Comparison of ENCODE assay signal across 8 mouse cellular contexts in the genomic region with DNA sequence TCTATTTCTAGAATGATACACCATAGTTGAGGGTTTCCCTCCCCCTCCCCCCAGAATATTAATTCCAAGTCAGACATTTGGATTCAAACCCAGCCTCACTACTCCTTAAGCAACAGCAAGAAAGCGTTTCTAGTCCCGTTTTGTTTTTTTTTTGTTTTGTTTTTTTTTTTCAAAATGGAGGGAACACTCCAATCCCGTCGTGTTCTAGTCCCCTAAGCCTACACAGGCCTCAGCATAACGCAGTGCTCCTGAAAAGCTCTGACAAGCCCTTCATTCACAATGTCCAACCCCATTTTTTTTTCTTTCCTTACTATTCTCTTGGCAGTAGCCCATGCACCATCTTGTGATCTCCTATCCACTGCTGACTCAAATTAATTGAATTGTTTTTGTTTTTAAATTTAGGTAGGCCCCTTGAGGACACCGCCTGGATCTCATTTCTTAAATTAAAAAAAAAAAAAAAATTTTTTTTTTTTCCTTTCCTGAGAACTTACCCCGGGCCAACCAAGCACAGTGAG. TPM values are rescaled to one million over a fixed set of nuclear protein-coding genes. Genes with fewer than 3 reads are reported as not detected.
DNase-seq lines count a peak whose midpoint lies in the region; ATAC-seq and TF ChIP-seq lines count a peak whose summit lies in the region.
"Had no signal": no experiment of that assay in that cellular context is flagged by ENCODE, and none has a peak within 500 bp of the region (broad histone marks: within the 10 kb centered on the region; RNA-seq: fewer than 3 reads in every experiment).

No protein-coding gene starts in this region.

- TF ChIP-seq CTCF in lung, embryonic 14.5 days (IDR thresholded peaks at IDR 0.05; ENCODE audit: low read depth): no peak

- no peaks in the 10 kb centered on the region for H3K27me3 ChIP-seq in lung, embryonic 14.5 days (ENCODE audit: insufficient read depth, low read length)
- H3K27me3 ChIP-seq in embryonic facial prominence, embryonic 13.5 days: no peaks in the 10 kb centered on the region
- H3K27me3 ChIP-seq in limb, embryonic 12.5 days: no peaks in the 10 kb centered on the region
- H3K27me3 ChIP-seq in stomach, embryonic 15.5 days (replicated peaks): no peaks in the 10 kb centered on the region

- ATAC-seq in lung, embryonic 14.5 days (ENCODE audit: insufficient read depth): no peak
- ATAC-seq in embryonic facial prominence, embryonic 13.5 days (ENCODE audit: insufficient number of reproducible peaks, insufficient read depth, low FRiP score, low TSS enrichment, low read depth): no peak
- ATAC-seq in limb, embryonic 12.5 days (ENCODE audit: insufficient number of reproducible peaks, insufficient read depth, low FRiP score, low TSS enrichment, low read depth): no peak
- ATAC-seq in stomach, embryonic 15.5 days (ENCODE audit: insufficient read depth, low FRiP score, low read depth): no peak

- peak overlapping the region; percentile 87 for H3K4me2 ChIP-seq in lung, embryonic 14.5 days
- peak overlapping the region; percentile 85 for H3K4me2 ChIP-seq in embryonic facial prominence, embryonic 13.5 days
- H3K4me2 ChIP-seq in limb, embryonic 12.5 days: peak overlapping the region; percentile 80
- peak overlapping the region; percentile 84 for H3K4me2 ChIP-seq in stomach, embryonic 15.5 days

- no peak for DNase-seq in lung, embryonic 14.5 days
- DNase-seq in lung, postnatal 36 days: no peak
- DNase-seq in spleen, postnatal 4 days (ENCODE audit: low spot score in 2 of 2): no peak
- no peak for DNase-seq in cerebellum, adult 11-12 months
- DNase-seq: kidney, adult 18-20 months had no signal

- 57% methylated on average over 7 of the region's 7 CpGs for WGBS in lung, embryonic 14.5 days
- 57% methylated on average over 7 of the region's 7 CpGs for WGBS in embryonic facial prominence, embryonic 13.5 days
- WGBS in limb, embryonic 12.5 days: 70% methylated on average over 7 of the region's 7 CpGs
- 74% methylated on average over 7 of the region's 7 CpGs for WGBS in stomach, embryonic 15.5 days

- no peak overlapping the region for H3K27ac ChIP-seq in lung, embryonic 14.5 days (ENCODE audit: low read depth)
- peak overlapping the region; percentile 80; the same call in 1 of the 2 replicates for H3K27ac ChIP-seq in embryonic facial prominence, embryonic 13.5 days
- no peak overlapping the region for H3K27ac ChIP-seq in limb, embryonic 12.5 days
- H3K27ac ChIP-seq in stomach, embryonic 15.5 days: no peak overlapping the region

- H3K9ac ChIP-seq in lung, embryonic 14.5 days: no peak overlapping the region; the same call in 1 of the 2 replicates
- peak overlapping the region; percentile 87; the same call in 1 of the 2 replicates for H3K9ac ChIP-seq in embryonic facial prominence, embryonic 13.5 days
- H3K9ac ChIP-seq in limb, embryonic 12.5 days (replicated peaks): no peak overlapping the region; the same call in 1 of the 2 replicates
- no peak overlapping the region; the same call in 1 of the 2 replicates for H3K9ac ChIP-seq in stomach, embryonic 15.5 days

- H3K9me3 ChIP-seq in lung, embryonic 14.5 days (ENCODE audit: low read depth, low read length): no peaks in the 10 kb centered on the region
- no peaks in the 10 kb centered on the region for H3K9me3 ChIP-seq in embryonic facial prominence, embryonic 13.5 days
- H3K9me3 ChIP-seq in limb, embryonic 12.5 days: no peaks in the 10 kb centered on the region
- H3K9me3 ChIP-seq in stomach, embryonic 15.5 days: no peaks in the 10 kb centered on the region

- H3K4me1 ChIP-seq in lung, embryonic 14.5 days (ENCODE audit: insufficient read depth): peaks cover 6% of the 10 kb centered on the region; the same call in 1 of the 2 replicates
- peaks cover 9% of the 10 kb centered on the region; the same call in 1 of the 2 replicates for H3K4me1 ChIP-seq in embryonic facial prominence, embryonic 13.5 days
- 0 out of 2 replicates have a peak, but pooled peaks cover 2% of the 10 kb centered on the region for H3K4me1 ChIP-seq in limb, embryonic 12.5 days (replicated peaks)
- peaks cover 4% of the 10 kb centered on the region; the same call in 1 of the 2 replicates for H3K4me1 ChIP-seq in stomach, embryonic 15.5 days

- peak overlapping the region; percentile 70; the same call in 1 of the 2 replicates for H3K4me3 ChIP-seq in lung, embryonic 14.5 days (ENCODE audit: low read depth, low read length)
- peak overlapping the region; percentile 73 for H3K4me3 ChIP-seq in embryonic facial prominence, embryonic 13.5 days
- H3K4me3 ChIP-seq in limb, embryonic 12.5 days (replicated peaks): peak overlapping the region; percentile 69; the same call in 1 of the 2 replicates
- peak overlapping the region; percentile 76; the same call in 1 of the 2 replicates for H3K4me3 ChIP-seq in stomach, embryonic 15.5 days (replicated peaks)

- peaks cover 6% of the 10 kb centered on the region; the same call in 1 of the 2 replicates for H3K36me3 ChIP-seq in lung, embryonic 14.5 days (ENCODE audit: insufficient read depth)
- peaks cover 5% of the 10 kb centered on the region; the same call in 1 of the 2 replicates for H3K36me3 ChIP-seq in embryonic facial prominence, embryonic 13.5 days
- peaks cover 5% of the 10 kb centered on the region; the same call in 1 of the 2 replicates for H3K36me3 ChIP-seq in limb, embryonic 12.5 days
- H3K36me3 ChIP-seq in stomach, embryonic 15.5 days: no peaks in the 10 kb centered on the region

RNA-seq across cellular contexts. Expression of gene Lyplal1, which starts 1.0 kb away (rescaled TPM):
- polyA plus RNA-seq in lung, embryonic 14.5 days (2014; fragmentation: Nextera tagmentation; extraction: Ambion mirVana): 23.1 and 24.1 TPM in 2 replicates
- 15.9 and 17.1 TPM in 2 replicates for polyA plus RNA-seq in embryonic facial prominence, embryonic 13.5 days (2015; fragmentation: Nextera tagmentation; extraction: Ambion mirVana)
- 19.4 and 20.4 TPM in 2 replicates for polyA plus RNA-seq in limb, embryonic 12.5 days (2016; fragmentation: Nextera tagmentation; extraction: Ambion mirVana)
- polyA plus RNA-seq in stomach, embryonic 15.5 days (2015; fragmentation: Nextera tagmentation; extraction: Ambion mirVana): 16.5 and 17.2 TPM in 2 replicates
